Mouse (Mus musculus): ENCODE data around the gene Reps1. TPM values are rescaled to one million over a fixed set of nuclear protein-coding genes. Genes with fewer than 3 reads are reported as not detected.
"Not testable (repeated sequence)": the region's sequence is repeated elsewhere in the genome, so short reads cannot be mapped to it uniquely, and the experiment has no call there.

Reps1 gene
- polyA plus RNA-seq, 1 experiment: 61.6 TPM

DNA sequence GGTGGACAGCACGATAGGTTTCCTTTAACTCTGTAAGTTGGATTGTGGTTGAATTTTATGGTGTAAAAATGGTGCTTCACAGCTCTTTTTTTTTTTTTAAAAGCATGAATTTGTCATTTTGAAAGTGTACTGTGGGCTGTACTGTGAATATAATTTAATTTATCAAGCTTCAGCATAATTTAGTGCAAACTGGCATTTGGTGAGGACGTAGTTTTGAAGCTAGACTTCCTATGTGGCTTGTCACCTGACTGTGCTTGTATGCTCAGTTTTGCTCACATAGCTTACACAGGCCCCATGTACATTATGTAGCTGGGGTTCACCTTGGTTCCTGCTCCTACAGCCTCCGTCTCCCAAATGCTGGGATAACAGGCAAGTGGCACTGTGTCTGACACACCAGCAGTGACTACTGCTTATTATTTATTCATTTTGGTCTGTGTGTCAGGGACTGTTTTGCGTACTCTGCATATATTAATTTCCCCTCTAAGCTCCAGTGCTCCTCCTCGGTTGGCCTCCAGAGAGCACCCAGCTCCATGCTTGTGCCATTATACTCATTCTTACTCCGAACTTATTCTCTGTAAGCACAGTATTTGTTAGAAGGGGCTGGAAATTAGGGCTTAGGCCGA is 9.1 kb downstream of the Reps1 start:
- no peak for DNase-seq (ENCODE audit: low read depth)

DNA sequence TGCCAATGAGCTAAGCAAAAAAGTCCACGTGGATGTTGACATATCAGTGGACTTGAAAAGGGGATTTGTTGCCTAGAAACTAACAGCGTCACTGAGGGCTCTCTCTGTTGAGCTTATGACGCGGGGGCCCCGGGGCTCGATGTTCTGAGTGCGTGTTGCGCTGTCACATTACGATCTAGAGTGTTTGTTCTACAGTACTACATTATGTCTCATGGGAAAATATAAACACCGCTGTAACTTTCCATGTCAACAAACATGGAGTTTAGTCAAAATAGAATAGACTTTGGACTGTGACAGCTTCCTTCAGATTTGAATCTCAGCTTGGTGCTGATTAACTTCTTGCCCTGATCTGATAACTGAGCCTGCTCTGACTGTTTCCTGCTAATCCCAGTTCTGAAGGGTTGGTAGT is 10.4 kb downstream of the Reps1 start:
- DNase-seq (ENCODE audit: low read depth): no peak

DNA sequence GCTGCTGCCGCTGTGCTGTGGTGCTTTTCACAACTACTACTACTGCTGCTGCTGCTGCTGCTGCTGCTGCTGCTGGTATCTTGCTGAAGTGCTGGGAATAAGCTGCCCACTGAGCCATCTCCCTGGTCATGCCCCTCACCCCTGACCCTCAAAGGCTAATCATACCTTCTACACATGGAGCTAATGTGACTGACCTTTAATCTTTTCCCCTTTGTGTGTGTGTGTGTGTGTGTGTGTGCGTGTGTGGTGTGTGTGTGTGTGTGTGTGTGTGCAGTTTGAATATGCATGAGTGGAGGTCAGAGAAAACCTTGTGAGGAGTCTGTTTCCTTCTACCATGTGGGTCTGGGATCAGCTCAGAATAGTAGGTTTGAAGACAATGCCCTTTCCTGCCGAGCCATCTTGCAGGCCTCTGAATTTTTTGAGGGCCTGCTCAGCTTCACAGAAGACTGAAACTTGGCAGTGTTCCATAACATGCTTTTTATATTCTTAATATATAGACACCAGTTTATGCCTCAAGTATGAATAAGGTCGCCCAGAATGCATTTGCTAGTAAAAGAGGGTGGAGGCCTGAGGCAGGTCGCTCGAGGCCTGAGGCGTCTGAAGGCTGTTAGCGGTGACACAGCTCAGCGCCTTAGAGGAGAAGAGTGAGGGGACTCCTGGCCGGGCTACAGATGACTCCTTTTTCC is 12.2 kb downstream of the Reps1 start:
- DNase-seq (ENCODE audit: low read depth): no peak

DNA sequence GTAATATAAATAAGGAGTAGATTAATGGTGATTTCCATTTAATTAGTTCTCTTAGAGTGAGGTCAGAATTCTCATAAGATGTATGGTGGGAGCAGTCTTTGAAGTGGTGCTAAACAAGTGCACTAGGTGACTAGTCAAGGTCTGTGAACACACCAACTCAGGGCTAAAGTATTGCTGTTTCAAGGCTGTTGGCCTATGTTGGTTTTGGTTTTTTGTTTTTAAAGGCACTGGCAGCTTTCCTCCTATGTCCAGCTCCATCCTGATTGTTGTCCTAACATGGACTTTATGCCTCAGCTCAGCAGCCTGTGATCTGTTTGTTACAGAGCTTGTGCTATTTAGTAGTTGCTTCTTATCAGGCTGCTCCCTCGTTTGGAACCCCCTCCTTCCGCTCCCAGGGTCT is 13.2 kb downstream of the Reps1 start:
- no peak for DNase-seq (ENCODE audit: low read depth)

DNA sequence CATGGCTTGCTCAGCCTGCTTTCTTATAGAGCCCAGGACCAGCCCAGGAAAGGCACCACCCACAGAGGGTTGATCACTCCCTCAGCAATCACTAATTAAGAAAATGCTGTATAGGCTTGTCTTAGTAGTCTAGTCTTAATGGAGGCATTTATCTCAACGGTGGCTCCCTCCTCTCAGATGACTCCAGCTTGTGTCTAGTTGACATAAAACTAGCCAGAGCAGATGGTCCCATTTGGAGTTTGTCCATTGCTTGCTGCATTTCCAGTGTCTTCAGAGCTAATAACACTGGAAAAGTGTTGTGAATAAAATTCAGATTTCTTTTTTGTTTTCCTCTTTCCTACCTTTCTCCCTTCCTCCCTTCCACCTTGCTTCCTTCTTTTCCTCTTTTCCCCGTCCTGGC is 13.9 kb downstream of the Reps1 start:
- DNase-seq (ENCODE audit: low read depth): no peak

DNA sequence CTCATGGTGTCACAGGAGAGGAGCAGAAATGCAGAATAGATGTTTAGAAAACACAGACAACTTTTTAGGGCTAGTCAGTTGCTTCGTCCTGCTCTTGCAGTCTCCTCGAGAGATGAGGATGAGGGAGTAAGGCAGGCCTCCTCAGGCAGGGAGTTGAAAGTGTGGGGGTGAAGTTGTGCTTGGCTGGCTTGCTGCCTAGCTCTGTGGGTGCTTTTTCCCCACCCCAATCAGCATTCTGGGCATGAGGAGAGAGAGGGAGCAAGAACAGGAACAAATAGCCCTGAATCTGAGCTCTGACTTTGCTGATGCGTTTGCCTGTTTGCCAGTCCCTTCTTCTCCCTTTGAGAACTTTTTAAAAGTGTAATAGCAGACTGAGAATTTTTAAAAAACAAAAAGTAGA is 14.5 kb downstream of the Reps1 start:
- DNase-seq (ENCODE audit: low read depth): no peak

DNA sequence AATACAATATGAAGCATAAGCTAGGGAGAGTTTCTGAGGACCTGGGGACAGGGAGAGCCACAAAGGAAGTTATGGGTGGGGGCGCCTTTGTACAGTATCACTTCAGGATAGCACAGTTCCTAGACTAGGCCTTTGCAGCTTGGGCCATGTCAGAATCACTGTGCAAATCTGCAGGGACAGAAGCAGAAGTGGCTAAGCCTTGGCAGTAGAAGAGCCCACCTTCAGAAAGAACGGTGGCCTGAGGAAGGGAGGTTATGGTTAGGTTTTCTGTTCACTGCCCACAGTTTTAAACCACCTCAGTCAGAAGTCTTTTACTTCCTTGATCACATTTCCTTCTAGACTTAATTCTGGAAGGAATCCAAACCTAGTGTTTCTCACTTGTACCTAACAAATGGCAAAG is 15.0 kb downstream of the Reps1 start:
- DNase-seq (ENCODE audit: low read depth): no peak

DNA sequence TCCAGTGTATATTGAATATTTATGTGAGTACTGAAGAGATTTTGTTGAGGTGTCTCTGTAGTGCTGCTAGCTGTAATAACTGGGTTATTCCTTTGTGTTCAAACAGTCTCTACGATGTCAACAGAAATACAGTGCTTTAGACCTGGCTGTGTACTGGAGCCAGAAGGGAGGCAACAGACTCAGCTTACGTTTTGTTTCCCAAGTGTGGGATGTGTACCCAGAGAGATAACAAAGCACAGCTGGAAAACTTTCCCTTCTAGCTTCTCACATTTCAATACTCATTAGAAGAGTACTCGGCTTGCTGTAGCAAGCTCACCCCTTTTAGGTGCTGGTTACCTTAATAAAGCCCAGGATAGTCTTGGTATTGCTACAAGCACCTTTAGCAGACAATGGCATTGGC is 17.2 kb downstream of the Reps1 start:
- no peak for DNase-seq (ENCODE audit: low read depth)

DNA sequence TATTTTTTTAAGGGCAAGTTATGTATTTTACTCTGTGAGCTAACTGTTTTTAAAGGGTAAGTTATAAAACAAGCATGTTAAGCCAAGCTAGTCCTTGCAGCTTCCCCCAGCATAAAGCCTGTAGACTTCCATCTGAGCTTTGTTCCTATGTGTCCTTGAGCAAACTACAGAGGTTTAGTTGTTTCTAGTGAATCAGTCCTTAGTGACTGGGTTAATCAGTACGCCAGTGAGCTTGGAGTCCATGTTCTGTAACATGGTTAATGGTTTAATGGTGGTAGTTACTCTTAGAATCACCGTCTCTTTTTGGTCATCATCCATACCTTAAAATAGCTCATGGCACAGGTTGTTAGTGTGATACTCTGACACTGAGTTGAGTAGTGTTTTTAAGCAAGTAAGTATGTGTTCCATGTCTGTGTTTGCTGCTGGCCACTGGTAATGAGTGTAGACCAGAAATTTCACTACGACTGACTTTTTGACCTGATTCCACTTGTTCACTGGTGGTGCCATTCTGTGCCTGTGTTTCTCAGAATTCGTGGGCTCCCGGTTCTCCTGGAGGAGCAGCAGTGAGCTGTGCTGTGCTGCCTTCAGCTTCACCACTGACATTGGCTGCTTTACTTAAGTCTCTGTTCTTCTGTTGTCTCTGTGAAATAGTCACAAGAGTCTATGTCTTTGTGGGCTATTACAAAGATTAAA is 18.9 kb downstream of the Reps1 start:
- DNase-seq (ENCODE audit: low read depth): no peak

DNA sequence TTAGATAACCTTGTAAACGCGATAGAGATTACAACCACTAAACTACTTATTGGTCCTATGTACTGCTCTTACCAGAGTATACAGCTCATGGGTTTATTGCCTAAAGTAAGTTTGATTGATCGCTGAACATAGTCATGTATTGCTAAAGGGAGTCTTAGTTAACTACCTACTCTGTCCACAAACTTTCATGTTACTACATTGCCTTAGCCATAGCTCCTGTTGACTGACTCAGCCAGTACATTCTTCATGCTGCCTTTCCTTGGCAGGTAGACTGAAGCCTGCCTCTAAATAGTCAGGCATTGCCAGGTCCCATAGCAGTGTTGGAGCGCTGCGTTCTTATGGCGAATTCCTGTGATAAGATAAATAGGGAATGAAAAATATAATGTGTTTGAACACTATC is 20.2 kb downstream of the Reps1 start:
- peak; percentile 45 for DNase-seq (ENCODE audit: low read depth)

DNA sequence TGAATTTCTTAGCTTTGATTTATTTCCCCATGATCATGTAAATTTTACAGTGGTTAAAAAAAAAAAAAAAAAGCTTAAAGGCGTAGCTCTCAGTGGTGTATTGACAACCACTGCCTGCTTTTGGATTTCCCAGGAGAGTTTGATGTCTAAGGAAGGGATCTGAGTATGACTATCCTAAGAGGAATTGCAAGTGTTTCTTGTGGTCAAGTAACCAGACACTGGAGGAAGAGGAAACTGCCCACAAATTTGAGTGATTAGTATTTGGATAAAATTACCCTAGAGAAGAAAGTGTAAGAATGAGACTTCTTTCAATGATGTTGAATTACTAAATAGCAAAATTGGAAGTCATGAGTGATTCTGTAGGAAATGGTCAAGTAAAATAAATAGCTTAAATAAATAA is 25.9 kb downstream of the Reps1 start:
- no peak for DNase-seq (ENCODE audit: low read depth)

DNA sequence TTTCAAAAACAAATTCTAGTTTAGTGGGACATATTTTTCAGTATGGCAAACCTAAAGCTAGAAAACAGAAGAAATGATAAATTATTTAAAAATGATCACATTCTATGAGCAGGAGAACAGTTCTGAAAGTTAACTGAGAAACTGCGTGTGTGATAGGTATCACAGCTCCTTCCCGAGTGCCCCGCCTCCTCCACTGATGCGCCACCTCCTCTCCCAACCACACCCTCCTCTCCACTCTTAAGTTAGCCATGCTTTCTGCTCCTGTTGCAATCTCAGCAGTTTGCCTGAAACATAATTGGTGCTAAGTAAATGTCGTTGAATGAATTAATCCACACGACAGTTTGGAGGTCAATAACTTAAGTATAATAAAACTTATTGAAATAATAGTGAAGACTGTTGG is 27.1 kb downstream of the Reps1 start:
- no peak for DNase-seq (ENCODE audit: low read depth)

DNA sequence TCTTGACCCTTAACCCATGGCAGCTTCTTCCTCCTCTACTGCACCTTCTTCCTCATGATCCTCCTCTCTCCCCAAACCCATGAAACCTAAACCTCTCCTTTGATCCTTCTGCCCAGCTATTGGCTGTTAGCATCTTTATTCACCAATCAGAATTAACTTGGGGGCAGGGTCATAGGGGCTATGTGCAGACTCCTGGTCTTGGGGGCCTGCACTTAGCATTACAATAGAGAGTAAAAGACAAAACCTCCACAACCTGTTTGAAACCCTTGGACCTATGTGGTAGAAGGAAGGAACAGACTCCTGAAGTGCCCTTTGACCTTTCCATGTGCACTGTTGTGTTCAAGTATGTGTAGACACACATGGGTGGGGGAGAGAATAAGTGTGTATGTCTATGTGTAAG is 35.0 kb downstream of the Reps1 start:
- no peak for DNase-seq (ENCODE audit: low read depth)

DNA sequence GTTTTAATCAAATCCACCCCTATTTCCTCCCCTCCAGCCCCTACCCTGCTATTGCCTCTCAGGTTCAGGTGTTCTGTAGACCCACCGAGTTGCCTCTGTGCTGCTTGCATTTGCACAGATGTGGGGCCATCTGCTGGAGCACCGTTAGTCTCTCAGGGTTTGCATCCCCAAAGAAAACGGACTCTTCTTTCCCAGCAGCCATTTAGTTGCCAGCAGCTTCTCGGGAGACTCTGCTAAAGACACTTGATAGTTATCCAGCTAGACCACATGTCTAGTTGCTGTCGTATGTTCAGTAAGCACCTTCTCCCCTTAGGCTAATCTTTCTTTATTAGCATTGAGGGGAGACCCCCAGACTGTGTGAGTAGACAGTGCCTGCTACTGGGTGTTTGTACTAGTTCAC is 46.5 kb downstream of the Reps1 start:
- DNase-seq (ENCODE audit: low read depth): no peak

DNA sequence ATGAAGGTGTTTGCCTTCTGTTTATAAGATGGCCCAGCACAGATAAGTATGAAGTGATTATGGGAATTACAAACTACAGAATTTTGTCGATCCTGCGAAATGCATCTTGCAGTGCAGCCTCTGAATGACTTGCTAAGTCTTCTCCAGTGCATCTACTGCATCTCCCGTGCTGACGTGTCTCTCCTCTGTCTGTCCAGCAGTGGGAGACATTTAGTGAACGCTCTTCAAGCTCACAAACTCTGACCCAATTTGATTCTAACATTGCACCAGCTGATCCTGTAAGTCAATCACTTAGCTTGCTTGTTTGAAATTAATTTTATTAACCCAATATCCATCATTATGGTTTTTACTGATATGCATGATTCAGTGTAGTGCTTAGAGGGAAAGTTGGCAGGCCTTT is 51.8 kb downstream of the Reps1 start:
- no peak for DNase-seq (ENCODE audit: low read depth)

DNA sequence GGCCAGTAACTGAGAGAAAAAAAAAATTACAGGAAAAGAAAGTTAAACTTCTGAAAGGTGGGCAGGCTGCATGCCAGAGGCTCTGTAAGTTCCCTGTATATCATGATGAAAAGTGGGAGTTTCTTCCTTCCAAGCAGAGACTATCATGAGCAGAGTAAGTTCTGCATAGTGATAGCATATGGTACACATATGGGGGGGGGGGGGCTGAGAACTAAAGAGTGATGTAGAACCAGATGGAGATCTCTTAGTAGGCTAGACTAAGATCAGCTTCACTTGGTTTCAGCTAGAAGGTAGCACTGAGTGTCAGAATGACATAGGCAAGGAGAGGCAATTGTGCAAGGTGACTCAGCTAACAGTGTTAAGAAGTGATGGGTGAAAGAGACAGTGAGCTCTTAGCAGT is 55.3 kb downstream of the Reps1 start:
- DNase-seq (ENCODE audit: low read depth): no peak

DNA sequence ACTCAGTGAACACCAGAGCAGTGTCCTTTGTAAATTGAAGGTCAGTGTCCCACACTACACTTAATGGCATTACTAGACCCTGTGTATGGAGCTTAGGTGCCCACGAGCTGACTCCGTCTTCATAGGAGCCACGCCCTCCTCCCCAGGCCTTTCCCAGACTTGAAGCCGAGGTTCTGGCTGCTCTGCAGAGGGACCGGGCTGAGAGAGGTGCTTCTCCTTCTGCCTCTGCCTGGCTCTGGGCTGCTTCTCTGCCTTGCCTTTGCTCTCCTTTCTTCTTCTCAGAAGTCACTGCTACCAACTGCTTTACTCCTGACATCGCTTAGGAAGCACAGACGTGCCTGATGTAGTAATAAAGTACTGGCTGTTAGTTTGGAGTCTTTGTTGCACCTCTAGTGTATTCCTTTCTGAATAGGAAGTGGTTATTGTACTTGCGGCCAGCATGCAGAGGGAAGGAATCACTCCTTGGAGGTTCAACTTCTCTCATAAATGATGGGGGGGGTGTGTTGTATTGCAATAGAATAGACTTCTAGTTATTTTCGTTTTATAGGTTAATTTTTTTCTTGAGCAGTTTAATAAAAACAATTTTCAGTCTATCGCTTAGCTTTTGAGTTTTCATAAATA is 57.9 kb downstream of the Reps1 start:
- no peak for DNase-seq (ENCODE audit: low read depth)

DNA sequence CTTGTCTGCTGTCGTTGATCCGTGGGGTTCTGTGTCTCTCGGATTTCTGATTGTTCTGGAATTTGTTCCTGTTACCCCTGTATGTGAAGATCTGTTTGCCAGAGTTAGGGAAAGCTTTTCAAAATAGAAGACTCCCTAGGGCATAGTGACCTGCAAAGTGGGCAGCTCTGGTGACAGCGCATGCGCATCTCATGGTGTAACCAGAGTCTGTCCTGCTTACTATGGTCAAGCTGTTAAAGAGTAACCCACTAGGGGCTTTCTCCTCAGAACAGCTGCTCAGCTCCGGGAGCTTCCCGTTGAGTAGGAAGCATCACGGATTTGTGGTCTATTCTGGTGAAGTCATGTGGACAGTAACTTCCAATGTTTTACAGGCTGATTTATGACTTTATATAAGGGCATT is 62.7 kb downstream of the Reps1 start:
- DNase-seq (ENCODE audit: low read depth): no peak

DNA sequence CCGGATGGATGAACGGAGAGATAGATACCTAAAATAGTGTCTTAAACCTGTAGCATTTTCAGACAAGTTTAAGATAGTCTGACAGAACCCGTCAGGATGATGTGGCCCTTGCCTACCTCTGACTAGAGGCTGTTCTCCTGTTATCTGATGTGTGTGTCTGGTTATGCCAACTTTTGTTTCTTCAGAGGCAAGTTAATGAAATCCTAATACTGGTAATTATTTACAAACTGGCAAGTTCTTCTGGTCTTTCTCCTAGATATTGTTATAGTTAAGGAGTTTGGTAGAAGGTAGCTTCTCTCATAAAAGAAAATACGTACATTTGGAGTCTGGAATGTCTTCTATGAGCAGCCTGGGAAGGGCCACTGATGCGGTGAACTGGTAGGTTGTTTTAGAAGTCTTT is 74.6 kb downstream of the Reps1 start:
- DNase-seq (ENCODE audit: low read depth): no peak

DNA sequence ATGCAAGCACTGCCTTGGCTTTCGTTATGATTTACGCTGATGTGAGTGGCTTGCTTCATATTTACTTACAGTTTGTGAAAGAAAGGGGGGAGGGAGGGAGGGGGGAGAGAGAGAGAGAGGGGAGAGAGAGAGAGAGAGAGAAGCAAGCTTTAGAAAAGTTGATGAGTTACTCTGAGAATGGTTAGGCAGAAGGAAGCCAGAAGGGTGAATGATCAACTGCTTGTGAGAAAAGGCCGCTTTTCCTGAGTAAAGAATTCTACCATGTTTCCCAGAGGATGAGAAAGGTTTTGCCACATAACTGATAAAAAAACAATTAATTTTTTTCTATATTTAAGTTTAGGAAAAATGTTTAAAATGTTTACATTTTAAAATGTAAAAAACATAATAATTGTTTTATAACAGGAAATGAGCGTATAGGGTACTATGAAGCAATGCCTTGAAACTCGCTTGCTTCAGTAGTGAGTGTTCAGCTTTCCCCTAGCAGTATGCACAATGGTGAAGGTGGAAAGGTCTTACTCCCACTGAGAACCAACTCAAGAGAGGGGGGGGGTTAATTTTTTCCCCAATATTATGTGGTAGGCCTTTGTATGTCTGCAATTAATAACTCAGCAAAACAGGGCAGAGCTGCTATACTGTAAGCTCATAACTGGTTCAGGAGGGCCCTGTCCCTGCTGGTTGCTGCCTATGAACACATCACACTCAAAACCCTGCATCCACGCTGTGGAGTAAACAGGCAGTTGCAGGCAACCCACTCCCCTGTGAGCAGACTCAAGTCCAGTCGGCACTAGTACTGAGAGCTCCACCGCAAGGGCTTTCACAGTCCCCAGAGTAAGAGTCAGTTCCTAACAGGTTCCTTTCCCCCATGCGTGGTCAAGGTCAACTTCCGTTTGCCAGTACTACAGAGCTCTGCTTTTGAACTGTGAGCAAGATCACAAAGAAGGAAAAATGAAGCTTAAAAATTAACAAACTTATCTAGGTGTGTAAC is 76.3 kb downstream of the Reps1 start:
- no peak for DNase-seq (ENCODE audit: low read depth)

DNA sequence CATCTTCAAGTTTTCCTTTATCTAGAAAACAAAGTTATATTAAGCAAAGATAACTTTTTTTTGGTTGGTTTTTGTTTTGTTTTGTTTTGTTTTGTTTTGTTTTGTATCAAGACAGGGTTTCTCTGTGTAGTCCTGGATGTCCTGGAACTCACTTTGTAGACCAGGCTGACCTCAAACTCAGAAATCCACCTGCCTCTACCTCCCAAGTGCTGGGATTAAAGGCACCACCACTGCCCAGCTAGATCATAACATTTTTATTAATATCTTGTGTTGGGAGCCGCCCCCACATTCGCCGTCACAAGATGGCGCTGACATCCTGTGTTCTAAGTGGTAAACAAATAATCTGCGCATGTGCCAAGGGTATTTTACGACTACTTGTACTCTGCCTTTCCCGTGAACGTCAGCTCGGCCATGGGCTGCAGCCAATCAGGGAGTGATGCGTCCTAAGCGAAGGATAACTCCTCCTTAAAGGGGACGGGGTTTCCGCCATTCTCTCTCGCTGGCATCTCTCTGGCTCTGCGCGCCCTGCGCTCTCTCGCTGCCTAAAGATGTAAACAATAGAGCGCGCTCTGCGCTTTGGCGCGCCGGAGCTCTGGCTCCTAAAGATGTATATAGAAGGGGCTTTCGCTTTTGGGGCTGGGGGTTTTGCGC is 83.3 kb downstream of the Reps1 start:
- DNase-seq (ENCODE audit: low read depth): not testable (repeated sequence)
